Mouse (Mus musculus) bone marrow macrophage, adult 2 months (primary cell): ENCODE results near the gene Mid1.
"Not testable (repeated sequence)": the region's sequence is repeated elsewhere in the genome, so short reads cannot be mapped to it uniquely, and the experiment has no call there.

Experiments used
- CTCF ChIP-seq: IDR thresholded peaks from 2 replicates; pipeline ENCODE4 v1.5.1; 2012; ENCODE audit warnings: low read depth, mild to moderate bottlenecking, low read length, moderate library complexity
- POLR2A ChIP-seq: IDR thresholded peaks from 2 replicates; pipeline ENCODE4 v1.6.1; 2012; ENCODE audit warnings: mild to moderate bottlenecking, low read depth, low read length, borderline replicate concordance

DNA sequence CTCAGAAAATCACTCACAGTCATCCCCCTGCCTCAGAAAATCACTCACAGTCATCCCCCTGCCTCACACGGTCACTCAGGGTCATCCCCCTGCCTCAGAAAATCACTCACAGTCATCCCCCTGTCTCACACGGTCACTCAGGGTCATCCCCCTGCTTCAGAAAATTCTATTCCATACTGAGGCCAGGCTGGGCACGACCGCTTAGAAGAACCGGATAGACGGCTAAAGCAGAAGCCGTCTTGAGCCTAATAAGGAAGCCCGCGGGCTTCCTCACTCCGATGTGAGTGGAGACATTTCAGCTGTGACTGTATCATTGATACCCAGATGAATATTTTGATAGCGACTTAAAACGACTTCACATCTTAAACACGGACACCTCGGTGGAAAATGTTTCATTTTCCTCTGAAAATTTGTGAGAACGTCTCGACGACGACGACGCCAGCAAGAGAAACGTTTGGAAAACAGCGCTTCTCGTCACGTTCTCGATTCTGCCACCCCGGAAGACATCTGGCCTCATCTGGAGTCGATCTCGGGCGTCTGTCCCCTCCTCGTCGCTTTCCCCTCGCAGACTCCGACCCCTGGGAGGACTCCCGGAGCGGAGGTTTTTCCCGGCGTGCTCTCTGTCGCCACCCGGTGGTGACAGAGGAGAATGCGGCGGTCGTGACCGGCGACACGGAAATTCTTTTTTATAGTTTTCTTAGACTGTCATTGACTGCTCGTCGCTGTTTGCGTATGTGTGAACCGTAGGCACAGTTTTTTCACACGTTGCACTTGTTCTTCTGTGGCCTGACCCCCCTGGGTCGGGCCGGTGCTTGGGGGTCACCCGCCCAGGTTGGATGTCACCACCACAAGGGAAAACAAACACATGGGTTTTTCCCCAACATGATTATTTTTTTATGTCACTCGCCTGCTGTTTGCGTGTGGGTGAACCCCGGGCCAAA lies 305.0 kb downstream of the Mid1 start:
- TF ChIP-seq CTCF, POLR2A: not testable (repeated sequence)
